Comparison of ENCODE assay signal across 25 mouse cellular contexts in genomic region chr14:120283787-120284186, GRCm38 (mm10). TPM values are rescaled to one million over a fixed set of nuclear protein-coding genes. Genes with fewer than 3 reads are reported as not detected.
DNase-seq lines count a peak whose midpoint lies in the region; ATAC-seq and TF ChIP-seq lines count a peak whose summit lies in the region.
"Had no signal": no experiment of that assay in that cellular context is flagged by ENCODE, and none has a peak within 500 bp of the region (broad histone marks: within the 10 kb centered on the region; RNA-seq: fewer than 3 reads in every experiment).

No protein-coding gene starts in this region.

- H3K4me2 ChIP-seq in limb, embryonic 13.5 days (replicated peaks): no peak overlapping the region
- H3K4me2 ChIP-seq: forebrain, embryonic 13.5 days; hindbrain, embryonic 13.5 days; liver, embryonic 12.5 days; midbrain, embryonic 12.5 days; neural tube, embryonic 12.5 days; stomach, embryonic 15.5 days had no signal

- no peak for TF ChIP-seq CTCF in gastrocnemius, adult 2 months (IDR thresholded peaks at IDR 0.05)
- no peak for TF ChIP-seq CTCF in left cerebral cortex, adult 2 months (IDR thresholded peaks at IDR 0.05)

- DNase-seq in gastrocnemius, adult 2 months: no peak
- no peak for DNase-seq in gastrocnemius, postnatal 4 days (ENCODE audit: low spot score in 2 of 2)
- no peak for DNase-seq in left cerebral cortex, adult 2 months (ENCODE audit: extremely low spot score in 1 of 2, low spot score in 2 of 2)
- no peak for DNase-seq in left cerebral cortex, adult 11 months (ENCODE audit: low spot score)
- DNase-seq in fat pad, adult 2 months (ENCODE audit: extremely low read depth, low read depth, low spot score): peak; percentile 58
- no peak for DNase-seq in adrenal gland, adult 8-10 months
- DNase-seq: adrenal gland, postnatal 36 days; B cell, adult 2 months; cerebellum, adult 9-11 months; gastrocnemius, postnatal 36 days; kidney, adult 8-10 months; liver, postnatal 0 days; lung, postnatal 4 days; thymus, postnatal 25 days had no signal

- peaks cover 81% of the 10 kb centered on the region for H3K4me1 ChIP-seq in limb, embryonic 13.5 days

- no peaks in the 10 kb centered on the region for H3K27me3 ChIP-seq in limb, embryonic 13.5 days
- H3K27me3 ChIP-seq: forebrain, embryonic 13.5 days; hindbrain, embryonic 13.5 days; liver, embryonic 12.5 days; megakaryocyte, embryonic 14.5 days; midbrain, embryonic 12.5 days; neural tube, embryonic 12.5 days; stomach, embryonic 15.5 days had no signal

- no peak overlapping the region for H3K4me3 ChIP-seq in gastrocnemius, adult 2 months
- H3K4me3 ChIP-seq in left cerebral cortex, adult 2 months: no peak overlapping the region
- H3K4me3 ChIP-seq in limb, embryonic 13.5 days: no peak overlapping the region
- H3K4me3 ChIP-seq: forebrain, embryonic 13.5 days; hindbrain, embryonic 13.5 days; liver, embryonic 12.5 days; midbrain, embryonic 12.5 days; myocyte; neural tube, embryonic 12.5 days; stomach, embryonic 15.5 days had no signal

- 57% methylated on average over 8 of the region's 8 CpGs for WGBS in limb, embryonic 13.5 days

- H3K36me3 ChIP-seq in limb, embryonic 13.5 days: peaks cover 9% of the 10 kb centered on the region
- H3K36me3 ChIP-seq: hindbrain, embryonic 13.5 days; liver, embryonic 12.5 days; neural tube, embryonic 12.5 days had no signal

- no peaks in the 10 kb centered on the region for H3K9me3 ChIP-seq in limb, embryonic 13.5 days
- H3K9me3 ChIP-seq: forebrain, embryonic 13.5 days; hindbrain, embryonic 13.5 days; liver, embryonic 12.5 days; megakaryocyte, embryonic 14.5 days; midbrain, embryonic 12.5 days; neural tube, embryonic 12.5 days; stomach, embryonic 15.5 days had no signal

- intact Hi-C loops in gastrocnemius, adult 2 months (cut with DNase I): no loop called here
- intact Hi-C loops in left cerebral cortex, adult 2 months (cut with DNase I): loop anchor here (10.0 kb wide), 1 partner anchor 381 kb away; no protein-coding TSS in a partner anchor

- H3K9ac ChIP-seq in limb, embryonic 13.5 days: no peak overlapping the region
- H3K9ac ChIP-seq: forebrain, embryonic 13.5 days; hindbrain, embryonic 13.5 days; liver, embryonic 12.5 days; liver, postnatal 0 days; midbrain, embryonic 12.5 days; neural tube, embryonic 12.5 days; stomach, embryonic 15.5 days had no signal

- peak overlapping the region; percentile 46 for H3K27ac ChIP-seq in gastrocnemius, adult 2 months
- peak overlapping the region; percentile 40; the same call in 1 of the 2 replicates for H3K27ac ChIP-seq in left cerebral cortex, adult 2 months
- 0 out of 2 replicates have a peak overlapping the region, but pooled peaks have one; percentile 28 for H3K27ac ChIP-seq in limb, embryonic 13.5 days
- H3K27ac ChIP-seq: forebrain, embryonic 13.5 days; hindbrain, embryonic 13.5 days; kidney, postnatal 0 days; liver, embryonic 12.5 days; midbrain, embryonic 12.5 days; neural tube, embryonic 12.5 days; stomach, embryonic 15.5 days had no signal

- no peak for ATAC-seq in limb, embryonic 13.5 days (ENCODE audit: low FRiP score, low read depth)
- ATAC-seq: forebrain, embryonic 13.5 days; intestine, embryonic 16.5 days; liver, embryonic 12.5 days; liver, postnatal 0 days had no signal

RNA-seq across cellular contexts. Expression of gene Mbnl2, which starts 8.3 kb away (rescaled TPM):
- total RNA-seq in gastrocnemius, adult 2 months (2021): 100 to 1,000 TPM; 282 to 352 TPM
- total RNA-seq in gastrocnemius, postnatal 4 days (2021): 100 to 1,000 TPM; 172 to 208 TPM
- 100 to 1,000 TPM; 248 to 251 TPM for total RNA-seq in left cerebral cortex, adult 2 months (2021)
- polyA plus RNA-seq in limb, embryonic 13.5 days (2015; fragmentation: Nextera tagmentation; extraction: Ambion mirVana): 127 TPM in 2 replicates
- 100 to 1,000 TPM; 203 to 240 (median 218) TPM for total RNA-seq in adrenal gland, adult 8-10 months (2022)
